Mouse (Mus musculus) heart, adult 2 months (tissue): Measurements from ENCODE around the gene Il22ra2. TPM values are rescaled to one million over a fixed set of nuclear protein-coding genes. Genes with fewer than 3 reads are reported as not detected.

ENCODE experiments used
- DNase-seq, 2 experiments: peaks; one replicate each; pipeline ENCODE4 v3.0.0; 2021
- H3K27ac ChIP-seq: fragments of 200-600 bp; 2 replicates; pipeline ENCODE4 v1.8.1; 2022
- H3K27me3 ChIP-seq: fragments of 200-500 bp; 2 replicates; pipeline ENCODE4 v1.6.1; 2012; ENCODE audit warnings: mild to moderate bottlenecking, low read length, inconsistent platforms, mixed read lengths; ENCODE audit not compliant: control insufficient read depth, insufficient read depth
- H3K36me3 ChIP-seq: fragments of 200-500 bp; 2 replicates; pipeline ENCODE4 v1.6.1; 2012; ENCODE audit warnings: low read length, inconsistent platforms; ENCODE audit not compliant: control insufficient read depth, insufficient read depth
- H3K4me1 ChIP-seq: fragments of 200-500 bp; 2 replicates; pipeline ENCODE4 v1.6.1; 2011; ENCODE audit warnings: low read length; ENCODE audit not compliant: control insufficient read depth, insufficient read depth
- H3K4me3 ChIP-seq: fragments of 200-600 bp; 2 replicates; pipeline ENCODE4 v1.8.1; 2022
- H3K79me2 ChIP-seq: fragments of 200-500 bp; replicated peaks from 2 replicates; pipeline ENCODE4 v1.6.1; 2012; ENCODE audit warnings: mild to moderate bottlenecking, inconsistent platforms, low read length, moderate library complexity, mixed read lengths; ENCODE audit not compliant: control insufficient read depth, insufficient read depth
- H3K9ac ChIP-seq: fragments of 200-500 bp; 2 replicates; pipeline ENCODE4 v1.6.1; 2012; ENCODE audit warnings: low read depth, mild to moderate bottlenecking, control low read depth, inconsistent platforms, low read length, mixed read lengths
- CTCF ChIP-seq: fragments of 200-600 bp; IDR thresholded peaks from 2 replicates; pipeline ENCODE4 v1.8.1; 2022; ENCODE audit warnings: antibody characterized with exemption, mild to moderate bottlenecking, moderate library complexity
- EP300 ChIP-seq: fragments of 200-500 bp; IDR thresholded peaks from 2 replicates; pipeline ENCODE4 v1.6.1; 2011; ENCODE audit warnings: low read depth, low read length, control low read depth; ENCODE audit not compliant: insufficient read depth
- POLR2A ChIP-seq: fragments of 200-500 bp; IDR thresholded peaks from 2 replicates; pipeline ENCODE4 v1.6.1; 2011; ENCODE audit warnings: mild to moderate bottlenecking, low read depth, low read length, control low read depth; ENCODE audit not compliant: insufficient read depth
- WGBS: fragments of 180-500 bp; shearing (Covaris S2); methylation state at CpG from one replicate; pipeline ENCODE4 v1.1.7; 2018; 5-methylcytosine and 5-hydroxymethylcytosine counted together
- intact Hi-C: fragments of 180-260 bp; cut with DNase I; formaldehyde crosslinking; loops from one replicate; pipeline ENCODE4 v1.15.1; 2025
- polyA plus RNA-seq: library from polyadenylated mRNA; depleted of rRNA; stranded (reverse); fragments of >200 nt; gene quantifications from 2 replicates; pipeline ENCODE4 v1.2.3, GENCODE M21; 2012
- total RNA-seq, 2 experiments: library from RNA; stranded (reverse); gene quantifications; 2 replicates each; pipeline ENCODE4 v1.2.3; 2021

The Il22ra2 gene
- total and polyA plus RNA-seq, 3 experiments, result not detected

GRCm38 (mm10) chr10:19589626-19590025, 32.2 kb upstream of the Il22ra2 start:
- TF ChIP-seq POLR2A (no peak), CTCF (no peak), EP300 (no peak)
- peaks cover 5% of the 10 kb centered on the region for H3K36me3 ChIP-seq
- H3K4me1 ChIP-seq, result peaks cover 12% of the 10 kb centered on the region
- 84% methylated on average over 12 of the region's 12 CpGs for WGBS
- H3K79me2 ChIP-seq, result 0 out of 2 replicates have a peak, but pooled peaks cover 2% of the 10 kb centered on the region
- no peaks in the 10 kb centered on the region for H3K27me3 ChIP-seq
- no peak for DNase-seq
- no peak overlapping the region for H3K4me3 ChIP-seq
- intact Hi-C loops, result loop anchor here (5.0 to 10.0 kb wide), 3 partner anchors 97 to 575 kb away; partner anchors contain the start of genes Pex7 and Tnfaip3
- H3K9ac ChIP-seq, result no peak overlapping the region
- no peak overlapping the region for H3K27ac ChIP-seq

- Histone ChIP-seq H3K27ac (peak overlapping the region; percentile 80), H3K36me3 (peaks cover 15% of the 10 kb centered on the region), H3K27me3 (no peaks in the 10 kb centered on the region), H3K9ac (no peak overlapping the region), H3K4me1 (peaks cover 10% of the 10 kb centered on the region), H3K4me3 (peak overlapping the region; percentile 48), H3K79me2 (peaks cover 4% of the 10 kb centered on the region)
- 28% methylated on average over 6 of the region's 6 CpGs for WGBS
- intact Hi-C loops, result loop anchor here (5.0 to 10.0 kb wide), 3 partner anchors 99 to 576 kb away; partner anchors contain the start of genes Pex7 and Tnfaip3
- TF ChIP-seq EP300 (no peak), CTCF (no peak), POLR2A (no peak)
- no peak for DNase-seq
Observed at GRCm38 (mm10) chr10:19591286-19591640, 30.5 kb upstream of the Il22ra2 start.

GRCm38 (mm10) chr10:19591641-19592441, 30.0 kb upstream of the Il22ra2 start, which contains the start of gene Ifngr1:
Ifngr1 (plus strand) TSS chr10:19591949.
- Histone ChIP-seq H3K4me3 (peak within 1 kb of the TSS; percentile 63), H3K27me3 (no peaks in the 10 kb centered on the region), H3K27ac (peak within 1 kb of the TSS; percentile 94), H3K79me2 (peaks cover 4% of the 10 kb centered on the region), H3K36me3 (peaks cover 18% of the 10 kb centered on the region), H3K4me1 (peaks cover 15% of the 10 kb centered on the region), H3K9ac (peak within 1 kb of the TSS; percentile 92)
- WGBS, result under 1% methylated on average over 52 of the region's 52 CpGs
- intact Hi-C loops, result loop anchor here (5.0 to 10.0 kb wide), 3 partner anchors 100 to 577 kb away; partner anchors contain the start of genes Pex7 and Tnfaip3
- peak; percentile 79; the same call in 1 of the 2 replicates for TF ChIP-seq EP300
- TF ChIP-seq POLR2A, result peak; percentile 95
- TF ChIP-seq CTCF, result no peak
- DNase-seq, result peak; percentile 100

GRCm38 (mm10) chr10:19592556-19592955, 29.2 kb upstream of the Il22ra2 start:
- Histone ChIP-seq H3K27me3 (no peaks in the 10 kb centered on the region), H3K4me1 (peaks cover 16% of the 10 kb centered on the region), H3K27ac (peak overlapping the region; percentile 94), H3K79me2 (peaks cover 4% of the 10 kb centered on the region), H3K9ac (peak overlapping the region; percentile 92), H3K36me3 (peaks cover 22% of the 10 kb centered on the region), H3K4me3 (peak overlapping the region; percentile 63)
- TF ChIP-seq CTCF (no peak), POLR2A (no peak), EP300 (no peak)
- WGBS, result 1% methylated on average over 3 of the region's 3 CpGs
- intact Hi-C loops, result loop anchor here (5.0 to 10.0 kb wide), 3 partner anchors 100 to 578 kb away; partner anchors contain the start of genes Pex7 and Tnfaip3
- DNase-seq, result no peak

- H3K4me1 ChIP-seq, result peaks cover 16% of the 10 kb centered on the region
- TF ChIP-seq POLR2A (no peak), EP300 (no peak), CTCF (no peak)
- peak overlapping the region; percentile 63 for H3K4me3 ChIP-seq
- intact Hi-C loops, result loop anchor here (5.0 to 10.0 kb wide), 3 partner anchors 101 to 578 kb away; partner anchors contain the start of genes Pex7 and Tnfaip3
- no peak overlapping the region; the same call in 1 of the 2 replicates for H3K9ac ChIP-seq
- no peaks in the 10 kb centered on the region for H3K27me3 ChIP-seq
- DNase-seq, result no peak
- H3K27ac ChIP-seq, result peak overlapping the region; percentile 94
- peaks cover 24% of the 10 kb centered on the region for H3K36me3 ChIP-seq
- peaks cover 4% of the 10 kb centered on the region for H3K79me2 ChIP-seq
- 54% methylated on average over 3 of the region's 3 CpGs for WGBS
Observed at GRCm38 (mm10) chr10:19593296-19593695, 28.5 kb upstream of the Il22ra2 start.
